Mouse (Mus musculus): ENCODE data around the gene Khdrbs2.
"Not testable (repeated sequence)": the region's sequence is repeated elsewhere in the genome, so short reads cannot be mapped to it uniquely, and the experiment has no call there.

DNA sequence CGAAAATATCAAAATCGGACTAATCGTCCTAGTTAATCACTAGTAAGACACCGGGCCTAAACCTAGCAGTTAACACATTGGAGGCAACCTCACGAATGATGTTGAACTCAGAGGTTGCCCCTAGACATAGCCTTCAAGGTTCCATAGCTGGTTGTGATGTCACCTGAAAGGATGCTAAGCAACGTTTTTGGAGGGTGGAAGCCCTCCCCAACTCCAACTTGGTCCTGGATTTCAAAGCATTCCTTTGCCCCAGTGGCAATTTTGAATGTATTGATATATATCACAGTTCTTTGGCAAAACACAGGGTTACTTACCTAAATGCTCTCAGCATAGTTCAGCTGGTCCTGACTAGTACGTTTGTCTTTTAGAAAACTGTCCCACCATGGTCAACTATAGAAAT lies 374.7 kb downstream of the Khdrbs2 start, which contains the start of gene Gm5415:
- not testable (repeated sequence) for TF ChIP-seq CTCF (IDR thresholded peaks at IDR 0.05; ENCODE audit: borderline replicate concordance, insufficient read depth, low read length); POLR2A (IDR thresholded peaks at IDR 0.05; ENCODE audit: low read depth, low read length)

Data from embryonic fibroblast, embryonic 13.5 days (primary cell).